Mouse (Mus musculus) spleen, adult 2 months (tissue): Measurements from ENCODE around the gene Camta1.

Source experiments
- CTCF ChIP-seq: fragments of 200-500 bp; IDR thresholded peaks from 2 replicates; pipeline ENCODE4 v1.5.1; 2011; ENCODE audit warnings: mild to moderate bottlenecking, inconsistent platforms; ENCODE audit not compliant: insufficient read depth, insufficient read length, insufficient replicate concordance; ENCODE audit errors: extremely low read depth
- POLR2A ChIP-seq: fragments of 200-500 bp; IDR thresholded peaks from 2 replicates; pipeline ENCODE4 v1.6.1; 2011; ENCODE audit warnings: low read depth, low read length, inconsistent platforms

DNA sequence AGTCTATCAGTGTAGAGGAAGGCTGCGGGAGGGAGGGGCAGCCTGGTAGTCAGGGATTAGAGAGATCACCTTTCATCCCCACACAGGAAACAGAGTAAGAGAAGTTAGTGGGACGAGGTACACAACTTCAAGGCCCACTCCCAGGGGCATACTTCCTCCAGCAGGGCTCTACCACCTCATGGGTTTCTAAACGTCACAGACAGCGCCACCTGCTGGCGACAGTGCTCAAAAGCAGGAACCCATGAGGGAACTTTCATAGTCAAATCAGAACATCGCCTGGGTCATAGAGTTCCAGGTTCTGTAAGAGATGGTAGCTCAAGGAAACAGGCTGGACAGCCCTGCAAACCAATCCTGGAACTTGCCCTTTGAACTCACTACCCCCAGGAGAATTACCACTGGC is 871.5 kb downstream of the Camta1 start:
- TF ChIP-seq CTCF (no peak), POLR2A (no peak)
